In genomic region chr2:102657726-102658125, GRCm38 (mm10) we compare ENCODE assay signal across 7 mouse cellular contexts. TPM values are rescaled to one million over a fixed set of nuclear protein-coding genes. Genes with fewer than 3 reads are reported as not detected.
A peak's percentile ranks its signal among the peaks of the same experiment; 100 is the strongest.
DNase-seq lines count a peak whose midpoint lies in the region; ATAC-seq and TF ChIP-seq lines count a peak whose summit lies in the region.

No protein-coding gene starts in this region.

- in situ Hi-C loops in CH12.LX (cut with MboI; ENCODE audit: low pct_ligation_motif_present, low pct_unique_long_range_greater_than_20kb, low sequenced_read_pairs): no loop called here

- ATAC-seq in forebrain, embryonic 13.5 days: peak; percentile 39; the same call in 1 of the 2 replicates
- peak; percentile 66 for ATAC-seq in midbrain, embryonic 11.5 days (ENCODE audit: low FRiP score)

- H3K4me3 ChIP-seq in CH12.LX (replicated peaks in 1 of 3; ENCODE audit: low read depth in 2 of 3, low read length in 2 of 3, poor library complexity in 1 of 3): no peak overlapping the region
- H3K4me3 ChIP-seq in forebrain, embryonic 13.5 days: peak overlapping the region; percentile 64; the same call in 1 of the 2 replicates
- H3K4me3 ChIP-seq in midbrain, embryonic 11.5 days (ENCODE audit: low read depth, low read length): peak overlapping the region; percentile 72

- H3K27ac ChIP-seq in CH12.LX (ENCODE audit: insufficient read depth, low read depth): no peak overlapping the region
- peak overlapping the region; percentile 89 for H3K27ac ChIP-seq in forebrain, embryonic 13.5 days
- peak overlapping the region; percentile 92 for H3K27ac ChIP-seq in midbrain, embryonic 11.5 days (ENCODE audit: low read depth, low read length)

- TF ChIP-seq POLR2A in CH12.LX (IDR thresholded peaks at IDR 0.05; ENCODE audit: low read depth, low read length): no peak

- no peaks in the 10 kb centered on the region for H3K79me2 ChIP-seq in CH12.LX (replicated peaks; ENCODE audit: control insufficient read depth, extremely low read depth, insufficient read depth, poor library complexity, severe bottlenecking)

- dilution Hi-C loops in CH12.LX (cut with MboI; ENCODE audit: extremely low pct_ligation_motif_present, extremely low pct_unique_long_range_greater_than_20kb, low sequenced_read_pairs): no loop called here

- H3K4me1 ChIP-seq in CH12.LX (ENCODE audit: control insufficient read depth in 1 of 2, insufficient read depth in 2 of 2): peaks cover 5 to 10% of the 10 kb centered on the region in 2 experiments; a peak in 3 of 4 replicates
- H3K4me1 ChIP-seq in forebrain, embryonic 13.5 days: peaks cover 57% of the 10 kb centered on the region
- H3K4me1 ChIP-seq in midbrain, embryonic 11.5 days (ENCODE audit: control insufficient read depth, insufficient read depth, low read length): peaks cover 17% of the 10 kb centered on the region

- H3K9ac ChIP-seq in CH12.LX (ENCODE audit: insufficient read depth, low read depth): no peak overlapping the region
- no peak overlapping the region for H3K9ac ChIP-seq in forebrain, embryonic 13.5 days
- peak overlapping the region; percentile 86; the same call in 1 of the 2 replicates for H3K9ac ChIP-seq in midbrain, embryonic 11.5 days (ENCODE audit: low read length)

- TF ChIP-seq RAD21 in CH12.LX (IDR thresholded peaks at IDR 0.05; ENCODE audit: low read depth, low read length): no peak

- peaks cover 5% of the 10 kb centered on the region for H3K9me3 ChIP-seq in CH12.LX (replicated peaks; ENCODE audit: low read length)
- no peaks in the 10 kb centered on the region for H3K9me3 ChIP-seq in forebrain, embryonic 13.5 days (replicated peaks)
- no peaks in the 10 kb centered on the region for H3K9me3 ChIP-seq in midbrain, embryonic 11.5 days (ENCODE audit: control insufficient read depth, low read length)

- no peak for DNase-seq in CH12.LX (ENCODE audit: extremely low read depth)
- peak; percentile 78 for DNase-seq in brain, adult 2 months (ENCODE audit: low read depth, low spot score)
- no peak for DNase-seq in midbrain, embryonic 11.5 days (ENCODE audit: low spot score, missing footprints)
- DNase-seq in liver: no peak
- DNase-seq in ovary, postnatal 36 days (ENCODE audit: low spot score): no peak
- DNase-seq in frontal cortex, postnatal 25 days (ENCODE audit: low spot score in 2 of 2): no peak

- no peaks in the 10 kb centered on the region for H3K27me3 ChIP-seq in CH12.LX (replicated peaks)
- H3K27me3 ChIP-seq in forebrain, embryonic 13.5 days: 0 out of 2 replicates have a peak, but pooled peaks cover 2% of the 10 kb centered on the region
- peaks cover 3% of the 10 kb centered on the region; the same call in 1 of the 2 replicates for H3K27me3 ChIP-seq in midbrain, embryonic 11.5 days (ENCODE audit: control insufficient read depth, insufficient read depth, low read length)

- 4% methylated on average over 6 of the region's 7 CpGs for WGBS in forebrain, embryonic 13.5 days
- 6% methylated on average over 7 of the region's 7 CpGs for WGBS in midbrain, embryonic 11.5 days

- TF ChIP-seq EP300 in CH12.LX (IDR thresholded peaks at IDR 0.05; ENCODE audit: low read length): no peak

- H3K4me2 ChIP-seq in CH12.LX (ENCODE audit: insufficient read depth, low read depth, poor library complexity, severe bottlenecking): peak overlapping the region; percentile 51
- peak overlapping the region; percentile 97 for H3K4me2 ChIP-seq in forebrain, embryonic 13.5 days
- H3K4me2 ChIP-seq in midbrain, embryonic 11.5 days: peak overlapping the region; percentile 77

- no peak for TF ChIP-seq CTCF in CH12.LX (conservative IDR thresholded peaks at IDR 0.05 in 1 of 2, IDR thresholded peaks at IDR 0.05 in 1 of 2; ENCODE audit: low read depth in 2 of 2, low read length in 2 of 2)

- H3K36me3 ChIP-seq in CH12.LX (replicated peaks in 1 of 2; ENCODE audit: control insufficient read depth in 1 of 2, insufficient read depth in 1 of 2, low read length in 1 of 2): no peaks in the 10 kb centered on the region
- no peaks in the 10 kb centered on the region for H3K36me3 ChIP-seq in forebrain, embryonic 13.5 days (ENCODE audit: poor library complexity, severe bottlenecking)
- no peaks in the 10 kb centered on the region for H3K36me3 ChIP-seq in midbrain, embryonic 11.5 days (ENCODE audit: control insufficient read depth, insufficient read depth, low read length)

TF ChIP-seq in CH12.LX, 34 proteins besides CTCF, POLR2A, EP300 and RAD21:
- TF ChIP-seq ZNF384 (IDR thresholded peaks at IDR 0.05; ENCODE audit: low read depth, low read length): no peak
- no peak for TF ChIP-seq ELF1 (IDR thresholded peaks at IDR 0.05; ENCODE audit: low read depth, low read length)
- TF ChIP-seq CHD2 (IDR thresholded peaks at IDR 0.05; ENCODE audit: low read length): no peak
- TF ChIP-seq MAZ (IDR thresholded peaks at IDR 0.05; ENCODE audit: low read depth, low read length): no peak
- TF ChIP-seq NRF1 (IDR thresholded peaks at IDR 0.05; ENCODE audit: low read depth, low read length): no peak
- no peak for TF ChIP-seq BHLHE40 (IDR thresholded peaks at IDR 0.05; ENCODE audit: low read depth, low read length)
- TF ChIP-seq JUND (conservative IDR thresholded peaks at IDR 0.05; ENCODE audit: low read depth, low read length): no peak
- TF ChIP-seq USF1 (IDR thresholded peaks at IDR 0.05; ENCODE audit: low read depth, low read length): no peak
- no peak for TF ChIP-seq SIN3A (IDR thresholded peaks at IDR 0.05; ENCODE audit: low read length)
- no peak for TF ChIP-seq GABPA (IDR thresholded peaks at IDR 0.05; ENCODE audit: insufficient replicate concordance, low read depth, low read length)
- TF ChIP-seq TCF12 (IDR thresholded peaks at IDR 0.05; ENCODE audit: low read depth, low read length): no peak
- TF ChIP-seq USF2 (conservative IDR thresholded peaks at IDR 0.05; ENCODE audit: low read depth, low read length): no peak
- TF ChIP-seq POLR2AphosphoS2 (IDR thresholded peaks at IDR 0.05; ENCODE audit: low read depth, low read length): no peak
- no peak for TF ChIP-seq JUN (IDR thresholded peaks at IDR 0.05; ENCODE audit: insufficient read depth, low read depth, low read length)
- no peak for TF ChIP-seq ZKSCAN1 (IDR thresholded peaks at IDR 0.05; ENCODE audit: borderline replicate concordance, low read depth, low read length)
- no peak for TF ChIP-seq ETS1 (conservative IDR thresholded peaks at IDR 0.05; ENCODE audit: low read depth, low read length)

RNA-seq across cellular contexts. Expression of gene Slc1a2, which starts 0.7 kb away (rescaled TPM):
- total RNA-seq in CH12.LX (2012; rRNA removed) (0.80 and 1.6 TPM in 2 replicates), CH12.LX (2014; rRNA removed) (0.59 and 1.3 TPM in 2 replicates)
- 1.3 and 1.6 TPM in 2 replicates for polyA plus RNA-seq in CH12.LX (2012; ENCODE audit: insufficient read length, low read depth)
- polyA plus RNA-seq in forebrain, embryonic 13.5 days (2015; fragmentation: Nextera tagmentation; extraction: Ambion mirVana): 10.8 and 13.7 TPM in 2 replicates
- 15.7 and 16.0 TPM in 2 replicates for polyA plus RNA-seq in midbrain, embryonic 11.5 days (2014; fragmentation: Nextera tagmentation; extraction: Ambion mirVana)

Comparison
In these comparisons a context has a peak if more than half of its experiments do, and no peak if none do; other contexts are left out.
1. H3K4me3 ChIP-seq: peak in forebrain, embryonic 13.5 days (single experiment) and midbrain, embryonic 11.5 days (single experiment); none in CH12.LX (0 of 3).
2. Peak in every context shown above with its lines, with median percentiles within 50 percentile points of each other: H3K4me2 ChIP-seq.